Mouse (Mus musculus): ENCODE measurements around the gene Flywch1.

Flywch1 gene

DNA sequence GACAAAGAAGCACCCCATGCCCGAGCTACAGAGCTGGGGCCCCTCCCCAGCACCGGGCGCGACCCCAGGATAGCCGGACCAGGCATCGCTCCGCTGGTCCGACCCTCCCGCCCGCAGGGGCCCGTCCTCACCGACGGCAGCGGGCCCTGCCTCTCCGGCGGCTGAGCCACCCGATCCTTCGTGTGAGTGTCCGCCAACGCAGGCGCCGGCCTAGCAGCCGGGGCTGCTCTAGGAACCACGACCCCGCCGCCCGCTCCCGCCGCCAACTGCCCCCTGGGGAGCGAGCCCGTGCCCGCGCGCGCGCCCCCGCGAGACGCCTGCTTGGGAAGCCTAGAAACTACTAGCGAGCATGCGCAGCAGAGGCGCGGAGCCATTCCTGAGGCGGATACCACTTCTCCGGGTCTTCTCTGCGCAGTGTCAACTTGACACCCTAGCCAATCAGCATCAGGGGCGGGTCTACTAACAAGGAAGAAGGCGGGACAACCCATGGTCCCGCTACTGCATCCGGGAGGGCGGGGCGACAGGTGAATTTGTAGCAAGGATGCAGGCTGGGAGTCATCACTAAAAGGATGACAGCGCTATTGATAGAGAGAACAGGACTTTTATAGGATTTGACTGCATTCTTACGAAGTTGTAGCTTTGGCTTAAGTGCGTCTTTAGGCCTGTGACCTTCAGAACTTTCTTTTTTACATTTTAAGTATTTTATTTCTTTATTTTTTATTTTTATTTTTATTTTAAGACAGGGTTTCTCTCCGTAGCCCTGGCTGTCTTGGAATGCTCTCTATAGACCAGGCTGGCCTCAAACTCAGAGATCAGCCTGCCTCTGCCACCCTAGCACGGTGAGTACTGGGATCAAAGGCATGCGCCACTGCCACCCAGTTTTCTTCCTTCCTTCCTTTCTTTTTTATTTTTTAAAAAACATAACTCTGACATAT is at the start of gene Flywch1:
Gene Flywch1, minus strand, starts transcription at position 319 of the 935 bp plus-strand sequence.
- DNase-seq (ENCODE audit: low spot score in 2 of 2): peak; percentile 98 to 99

DNA sequence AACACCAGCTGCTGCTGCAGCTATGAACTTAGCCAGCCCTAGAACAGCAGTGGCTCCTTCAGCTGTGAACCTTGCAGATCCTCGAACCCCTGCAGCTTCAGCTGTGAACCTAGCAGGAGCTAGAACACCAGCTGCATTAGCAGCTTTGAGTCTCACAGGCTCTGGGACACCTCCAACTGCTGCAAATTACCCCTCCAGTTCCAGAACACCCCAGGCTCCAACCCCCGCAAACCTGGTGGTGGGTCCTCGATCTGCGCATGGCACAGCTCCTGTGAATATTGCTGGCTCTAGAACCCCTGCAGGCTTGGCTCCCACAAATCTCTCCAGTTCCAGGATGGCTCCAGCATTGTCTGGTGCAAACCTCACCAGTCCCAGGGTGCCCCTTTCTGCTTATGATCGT is 49.3 kb upstream of the Flywch1 start:
- no peak for DNase-seq (ENCODE audit: low spot score in 2 of 2)

DNA sequence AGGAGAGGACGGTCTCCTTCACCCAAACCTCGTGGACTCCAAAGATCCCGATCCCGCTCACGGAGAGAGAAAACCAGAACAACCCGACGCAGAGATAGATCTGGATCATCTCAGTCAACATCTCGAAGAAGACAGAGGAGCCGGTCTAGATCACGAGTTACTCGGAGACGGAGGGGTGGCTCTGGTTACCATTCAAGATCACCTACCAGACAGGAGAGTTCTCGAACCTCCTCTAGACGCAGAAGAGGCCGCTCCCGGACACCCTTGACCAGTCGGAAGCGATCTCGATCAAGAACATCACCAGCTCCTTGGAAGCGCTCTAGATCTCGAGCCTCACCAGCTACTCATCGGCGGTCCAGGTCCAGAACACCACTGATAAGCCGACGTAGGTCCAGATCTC is 47.8 kb upstream of the Flywch1 start:
- no peak for DNase-seq (ENCODE audit: low spot score in 2 of 2)

DNA sequence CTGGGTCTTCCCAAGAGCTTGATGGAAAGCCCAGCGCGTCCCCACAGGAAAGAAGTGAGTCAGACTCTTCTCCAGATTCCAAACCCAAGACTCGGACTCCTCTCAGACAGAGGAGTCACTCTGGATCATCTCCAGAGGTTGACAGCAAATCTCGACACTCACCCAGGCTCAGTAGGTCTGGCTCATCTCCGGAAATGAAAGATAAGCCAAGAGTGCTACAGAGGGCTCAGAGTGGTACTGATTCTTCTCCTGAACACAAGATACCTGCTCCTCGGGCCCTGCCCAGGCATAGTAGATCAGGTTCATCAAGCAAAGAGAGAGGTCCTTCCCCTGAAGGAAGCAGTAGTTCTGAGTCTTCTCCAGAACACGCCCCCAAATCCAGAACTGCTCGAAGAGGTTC is 47.2 kb upstream of the Flywch1 start:
- no peak for DNase-seq (ENCODE audit: low spot score in 2 of 2)

DNA sequence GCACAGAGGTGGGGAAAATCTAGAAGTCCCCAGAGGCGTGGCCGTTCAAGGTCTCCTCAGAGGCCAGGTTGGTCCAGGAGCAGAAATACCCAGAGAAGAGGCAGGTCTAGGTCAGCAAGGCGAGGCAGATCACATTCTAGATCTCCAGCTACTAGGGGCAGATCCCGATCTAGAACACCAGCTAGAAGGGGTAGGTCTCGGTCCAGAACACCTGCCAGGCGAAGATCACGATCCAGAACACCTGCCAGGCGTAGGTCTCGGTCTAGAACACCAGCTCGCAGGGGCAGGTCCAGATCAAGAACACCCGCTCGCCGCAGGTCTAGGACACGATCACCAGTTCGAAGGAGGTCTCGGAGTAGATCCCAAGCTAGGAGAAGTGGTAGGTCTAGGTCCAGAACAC is 44.2 kb upstream of the Flywch1 start:
- no peak for DNase-seq (ENCODE audit: low spot score in 2 of 2)

DNA sequence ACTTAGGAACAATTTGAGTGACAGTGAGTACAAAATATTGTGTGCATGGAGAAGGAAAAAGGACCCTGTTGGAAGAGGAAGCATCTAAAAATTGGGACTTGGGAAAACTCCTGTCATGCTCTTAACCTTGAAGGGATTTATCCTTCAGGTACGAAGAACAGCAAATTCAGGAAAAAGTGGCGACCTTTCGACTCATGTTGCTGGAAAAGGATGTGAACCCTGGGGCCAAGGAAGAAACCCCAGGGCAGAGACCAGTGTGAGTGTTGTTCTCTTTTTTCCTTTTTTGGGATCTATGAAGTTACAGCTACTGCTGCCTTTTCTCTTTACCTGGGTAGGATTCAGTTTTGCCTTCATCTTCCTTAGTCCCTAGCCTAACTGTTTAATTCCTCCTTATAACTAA is 36.5 kb upstream of the Flywch1 start:
- no peak for DNase-seq (ENCODE audit: low spot score in 2 of 2)

DNA sequence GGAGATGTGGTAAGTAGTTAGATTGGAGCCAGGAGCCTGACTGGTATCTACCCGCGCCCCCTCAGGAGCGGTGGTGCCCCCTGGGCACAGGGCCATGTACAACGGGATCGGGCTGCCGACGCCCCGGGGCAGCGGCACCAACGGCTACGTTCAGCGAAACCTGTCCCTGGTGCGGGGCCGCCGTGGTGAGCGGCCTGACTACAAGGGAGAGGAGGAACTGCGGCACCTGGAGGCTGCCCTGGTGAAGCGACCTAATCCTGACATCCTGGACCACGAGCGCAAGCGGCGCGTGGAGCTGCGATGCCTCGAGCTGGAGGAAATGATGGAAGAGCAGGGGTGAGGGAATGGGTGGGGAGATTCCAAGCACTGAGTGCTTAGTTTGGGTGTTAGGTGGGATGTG is 35.5 kb upstream of the Flywch1 start:
- DNase-seq (ENCODE audit: low spot score in 2 of 2): peak in 1 of 2 experiments; percentile 38

DNA sequence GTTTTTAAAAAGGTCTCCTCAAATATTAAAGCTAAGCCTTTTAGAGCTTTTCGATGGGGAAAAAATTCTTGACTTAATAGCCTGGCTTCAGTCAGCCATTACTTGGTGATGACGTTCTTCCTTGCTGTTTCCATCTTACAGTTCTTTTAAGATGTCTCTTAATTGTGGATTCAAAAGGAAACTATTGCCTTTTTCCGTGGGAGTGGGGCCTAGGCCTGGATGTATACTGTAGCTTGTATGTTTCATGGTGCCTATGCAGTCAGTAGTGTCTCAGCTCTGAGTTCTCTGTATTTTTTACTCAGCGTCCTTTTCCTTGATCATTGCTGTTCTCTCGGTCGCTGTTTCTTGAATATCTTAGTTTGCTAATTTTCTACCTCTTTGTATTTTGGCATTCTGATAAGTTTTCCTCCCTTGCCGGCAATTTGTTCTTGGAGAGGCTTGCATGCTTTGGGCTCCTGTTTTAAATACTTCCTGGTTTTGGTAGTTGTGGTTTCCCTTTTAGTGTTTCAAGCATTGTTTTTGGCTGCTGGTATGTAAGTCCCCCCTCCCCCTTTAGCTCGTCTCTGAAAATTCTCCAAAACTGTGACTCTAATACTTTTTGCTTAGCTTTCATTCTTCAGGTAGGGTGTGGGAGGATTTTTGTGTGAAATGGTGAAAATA is 33.2 kb upstream of the Flywch1 start:
- DNase-seq (ENCODE audit: low spot score in 2 of 2): no peak

DNA sequence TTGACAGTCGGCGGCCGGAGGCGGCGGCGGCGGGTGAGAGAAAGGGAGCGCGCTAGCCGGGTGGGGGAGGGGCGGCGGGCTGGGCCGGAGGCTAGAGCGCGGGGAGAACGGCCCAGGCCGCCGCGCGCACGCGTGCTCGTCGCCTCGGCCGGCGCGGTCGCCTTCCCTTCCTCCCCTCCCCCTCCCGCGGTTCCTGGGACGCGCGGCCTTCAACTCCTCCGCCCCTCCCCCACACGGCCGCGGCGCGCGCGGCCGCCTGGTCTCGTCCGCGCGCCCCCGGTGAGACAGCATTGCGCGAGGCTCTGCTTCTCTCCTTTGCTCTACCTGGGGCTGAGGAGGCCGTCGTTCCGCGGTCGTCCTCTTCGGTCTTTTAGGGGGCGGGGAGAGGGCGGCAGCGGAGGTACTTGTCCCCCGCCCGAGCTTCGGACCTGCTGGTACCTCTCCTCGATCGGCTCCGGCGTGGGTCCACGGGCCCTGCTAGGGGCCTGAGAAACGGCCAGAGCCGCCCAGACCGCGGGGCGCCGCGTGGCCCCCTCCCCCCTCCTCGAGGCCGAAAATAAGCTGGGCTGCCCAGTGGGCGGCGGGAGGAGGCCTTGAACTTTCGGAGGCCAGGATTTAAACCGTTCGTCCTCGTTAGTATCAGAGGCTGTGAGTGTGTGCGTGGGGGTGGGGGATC is 32.1 kb upstream of the Flywch1 start:
- DNase-seq (ENCODE audit: low spot score in 2 of 2): peak in 1 of 2 experiments; percentile 31

DNA sequence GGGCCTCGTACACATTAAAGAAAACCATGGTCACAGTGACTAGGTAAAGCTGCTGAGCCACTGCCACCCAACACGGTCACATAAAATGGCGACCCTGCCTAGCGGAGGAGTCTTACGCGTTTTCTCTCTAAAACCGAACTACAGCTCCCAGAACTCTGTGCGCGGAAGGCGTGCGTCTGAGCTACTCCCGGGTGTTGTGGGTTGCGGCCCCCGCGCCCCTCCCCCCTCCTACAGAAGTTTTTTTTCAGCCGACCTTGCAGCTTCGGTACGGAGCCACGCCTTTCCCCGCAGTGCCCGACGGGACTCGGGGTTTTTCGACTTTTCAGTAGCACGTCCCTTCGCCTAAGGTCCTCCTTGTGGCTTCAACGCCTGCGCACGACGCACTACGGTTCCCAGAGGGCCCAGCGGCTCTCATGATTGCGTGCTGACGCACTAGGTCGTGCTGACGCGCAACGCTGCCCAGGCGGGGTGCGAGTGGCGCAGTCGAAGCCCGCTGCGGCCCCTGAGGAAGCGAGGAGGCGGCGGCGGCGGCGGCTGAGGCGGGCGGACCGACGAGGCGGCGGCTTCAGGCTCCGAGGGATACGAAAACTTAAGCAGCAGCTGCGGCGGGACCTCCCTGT is 31.5 kb upstream of the Flywch1 start:
- peak; percentile 98 to 99 for DNase-seq (ENCODE audit: low spot score in 2 of 2)

DNA sequence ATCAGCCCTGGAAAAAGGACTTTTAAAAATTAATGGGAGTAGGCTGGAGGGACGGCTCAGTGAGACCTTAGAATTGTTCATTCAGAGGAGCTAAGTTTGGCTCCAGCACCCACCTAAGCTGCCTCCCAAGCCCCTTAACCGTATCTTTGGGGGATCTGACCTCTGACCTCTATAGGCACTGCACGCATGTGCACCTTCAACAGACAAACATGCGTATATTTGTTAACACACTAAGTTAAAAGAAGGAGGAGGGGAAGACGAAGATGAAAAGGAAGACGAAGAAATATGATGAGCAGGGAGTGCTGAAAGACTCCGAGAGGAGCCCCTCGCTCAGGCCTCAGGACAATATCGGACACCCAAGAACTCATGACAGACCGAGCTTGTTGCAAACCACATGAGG is 30.2 kb upstream of the Flywch1 start:
- DNase-seq (ENCODE audit: low spot score in 2 of 2): no peak

DNA sequence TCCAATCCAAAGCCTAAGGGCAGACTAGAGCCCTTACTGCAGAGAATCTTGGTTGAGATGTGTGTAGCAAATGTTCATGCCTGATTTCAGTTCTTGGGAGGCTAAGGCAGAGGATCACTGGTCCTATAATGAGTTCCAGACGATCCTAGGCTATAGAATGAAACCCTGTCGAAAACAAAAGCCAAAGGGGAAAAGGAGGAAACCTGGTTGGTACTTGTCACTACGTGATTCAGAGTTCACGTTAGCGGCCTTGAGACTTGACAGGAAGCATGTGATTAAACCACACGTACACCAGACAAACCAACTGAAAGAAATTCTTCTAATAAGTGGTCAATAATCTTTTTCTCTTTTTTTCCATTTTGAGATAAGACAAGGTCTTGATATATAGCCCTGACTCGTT is 25.9 kb upstream of the Flywch1 start:
- DNase-seq (ENCODE audit: low spot score in 2 of 2): no peak

DNA sequence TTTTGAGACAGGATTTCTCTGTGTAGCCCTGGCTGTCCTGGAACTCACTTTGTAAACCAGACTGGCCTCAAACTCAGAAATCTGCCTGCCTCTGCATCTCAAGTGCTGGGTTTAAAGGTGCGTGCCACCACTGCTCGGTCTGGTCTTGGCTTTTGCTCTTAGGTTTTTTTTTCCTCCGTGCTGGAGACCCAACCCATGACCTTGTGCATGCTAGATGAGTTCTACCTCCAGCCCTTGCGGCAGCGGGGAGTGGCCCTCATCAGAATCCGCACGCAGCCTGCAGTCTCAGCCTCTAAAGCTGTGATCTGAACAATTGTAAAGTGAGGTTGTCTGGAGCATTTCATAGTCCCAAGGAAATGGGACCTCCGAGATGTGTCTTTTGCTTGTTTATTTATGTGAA is 23.9 kb upstream of the Flywch1 start:
- DNase-seq (ENCODE audit: low spot score in 2 of 2): no peak

DNA sequence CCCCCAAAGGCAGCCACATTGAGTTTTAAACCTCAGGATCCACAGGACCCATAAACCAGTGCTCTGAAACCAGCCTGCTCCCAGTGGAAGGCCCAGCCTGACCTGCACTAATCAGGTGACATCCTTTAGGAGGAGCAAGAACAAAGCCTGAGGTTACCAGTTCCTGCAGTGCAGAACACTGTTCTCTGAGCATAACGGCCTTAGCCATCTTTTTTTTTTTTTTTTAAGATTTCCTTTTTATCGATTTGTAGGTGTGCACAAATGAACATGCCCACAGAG is 19.6 kb upstream of the Flywch1 start:
- no peak for DNase-seq (ENCODE audit: low spot score in 2 of 2)

DNA sequence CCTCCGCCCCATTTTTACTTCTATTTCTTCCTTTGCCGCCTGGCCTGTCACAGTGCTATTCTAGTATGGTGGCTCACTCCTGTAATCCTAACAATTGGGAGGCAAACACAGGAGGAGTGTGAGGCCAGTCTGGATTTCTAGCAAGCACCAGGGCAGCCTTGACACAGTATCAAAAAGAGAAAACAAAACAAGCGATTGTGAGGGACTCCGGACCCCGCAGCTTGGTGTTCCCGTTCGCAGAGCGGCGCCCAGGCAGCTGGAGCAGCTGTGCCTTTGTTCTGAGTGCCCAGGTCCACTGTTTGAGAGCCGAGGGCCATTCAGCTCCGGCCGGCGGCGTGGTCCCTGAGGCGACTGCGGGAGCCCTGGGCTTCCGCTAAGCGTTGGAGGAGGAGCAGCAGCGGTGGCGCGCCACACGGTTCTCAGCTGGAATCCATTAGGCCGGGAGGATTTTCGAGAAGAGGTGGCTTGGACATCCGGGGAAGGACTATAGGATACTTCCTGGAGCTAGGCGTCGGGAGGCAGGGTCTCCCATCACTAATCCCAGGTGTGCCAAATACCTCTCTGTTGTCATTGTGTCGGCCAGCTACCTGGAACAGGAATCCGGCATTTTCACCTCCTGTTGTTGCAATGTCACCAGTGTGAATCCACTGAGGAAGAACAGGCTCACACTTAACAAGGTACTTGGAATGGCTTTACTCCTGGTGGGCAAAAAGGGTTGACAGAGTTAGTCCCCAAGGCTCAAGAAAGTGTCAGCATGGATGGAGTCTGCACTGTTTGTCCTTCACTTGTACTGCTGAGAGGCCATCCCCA is 19.1 kb upstream of the Flywch1 start, which contains the start of gene Srrm2:
Gene Srrm2, plus strand, starts transcription at position 264 of the 810 bp plus-strand sequence.
- peak; percentile 49 to 54 for DNase-seq (ENCODE audit: low spot score in 2 of 2)

DNA sequence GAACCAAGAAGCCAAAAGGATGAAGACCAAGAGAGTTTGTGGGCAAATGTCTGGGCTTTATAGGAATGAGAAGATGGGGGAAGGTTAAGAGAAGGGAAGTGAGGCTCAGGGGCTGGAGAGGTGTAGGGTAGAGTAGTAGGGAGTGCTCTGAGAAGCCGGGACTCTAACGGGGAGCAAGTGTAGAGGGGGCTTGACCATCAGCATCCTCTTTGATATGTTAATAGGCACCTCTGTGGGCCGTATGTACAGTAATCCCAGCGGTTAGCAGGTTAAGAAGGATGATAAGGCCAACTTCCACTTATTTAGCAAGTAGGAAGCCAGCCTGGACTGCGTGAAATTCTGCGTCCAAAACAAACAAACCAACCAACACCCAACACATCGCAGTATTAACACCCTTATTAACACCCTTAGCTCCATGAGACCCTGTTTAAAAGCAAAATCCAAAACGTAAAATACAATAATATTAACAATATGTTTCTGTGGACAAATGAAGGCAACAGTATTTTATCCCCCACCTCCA is 18.4 kb upstream of the Flywch1 start:
- DNase-seq (ENCODE audit: low spot score in 2 of 2): no peak

DNA sequence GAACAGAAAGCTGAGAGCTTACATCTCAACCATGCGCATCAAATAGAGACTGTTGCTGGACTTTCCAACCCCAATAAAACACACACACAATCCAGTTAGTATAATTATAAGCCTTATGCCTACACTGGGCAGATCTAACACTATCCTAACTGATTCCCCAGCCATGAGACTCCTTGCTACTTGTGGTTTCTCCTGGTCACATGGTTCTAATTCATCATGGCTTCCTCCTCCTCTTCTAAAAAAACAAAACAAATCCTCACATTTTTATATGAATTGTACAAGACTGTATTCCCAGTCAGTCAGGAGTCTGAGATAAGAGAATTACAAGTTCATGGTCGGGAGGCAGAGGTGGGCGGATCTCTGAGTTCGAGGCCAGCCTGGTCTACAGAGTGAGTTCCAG is 17.6 kb upstream of the Flywch1 start:
- DNase-seq (ENCODE audit: low spot score in 2 of 2): no peak

DNA sequence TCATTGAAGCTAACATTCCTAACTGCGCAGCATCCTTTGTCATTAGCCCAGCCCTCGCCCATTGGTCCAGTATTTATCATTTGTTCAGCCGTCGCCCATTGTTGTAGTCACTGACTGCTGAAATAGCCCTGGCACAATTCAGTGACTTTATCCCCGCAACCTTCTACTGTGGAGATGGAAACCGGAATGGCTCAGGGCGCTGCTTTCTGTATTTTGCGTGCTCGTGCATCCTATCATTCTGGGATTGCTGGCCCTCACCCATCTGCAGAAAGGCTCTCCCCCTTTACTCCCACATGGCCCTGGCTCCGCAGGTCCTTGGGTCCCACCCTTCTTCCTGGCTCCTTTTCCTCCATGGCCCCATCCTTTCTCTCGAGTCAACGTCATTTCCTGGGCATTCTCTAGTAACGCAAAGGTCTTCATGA is 15.1 kb upstream of the Flywch1 start:
- DNase-seq (ENCODE audit: low spot score in 2 of 2): peak in 1 of 2 experiments; percentile 39

DNA sequence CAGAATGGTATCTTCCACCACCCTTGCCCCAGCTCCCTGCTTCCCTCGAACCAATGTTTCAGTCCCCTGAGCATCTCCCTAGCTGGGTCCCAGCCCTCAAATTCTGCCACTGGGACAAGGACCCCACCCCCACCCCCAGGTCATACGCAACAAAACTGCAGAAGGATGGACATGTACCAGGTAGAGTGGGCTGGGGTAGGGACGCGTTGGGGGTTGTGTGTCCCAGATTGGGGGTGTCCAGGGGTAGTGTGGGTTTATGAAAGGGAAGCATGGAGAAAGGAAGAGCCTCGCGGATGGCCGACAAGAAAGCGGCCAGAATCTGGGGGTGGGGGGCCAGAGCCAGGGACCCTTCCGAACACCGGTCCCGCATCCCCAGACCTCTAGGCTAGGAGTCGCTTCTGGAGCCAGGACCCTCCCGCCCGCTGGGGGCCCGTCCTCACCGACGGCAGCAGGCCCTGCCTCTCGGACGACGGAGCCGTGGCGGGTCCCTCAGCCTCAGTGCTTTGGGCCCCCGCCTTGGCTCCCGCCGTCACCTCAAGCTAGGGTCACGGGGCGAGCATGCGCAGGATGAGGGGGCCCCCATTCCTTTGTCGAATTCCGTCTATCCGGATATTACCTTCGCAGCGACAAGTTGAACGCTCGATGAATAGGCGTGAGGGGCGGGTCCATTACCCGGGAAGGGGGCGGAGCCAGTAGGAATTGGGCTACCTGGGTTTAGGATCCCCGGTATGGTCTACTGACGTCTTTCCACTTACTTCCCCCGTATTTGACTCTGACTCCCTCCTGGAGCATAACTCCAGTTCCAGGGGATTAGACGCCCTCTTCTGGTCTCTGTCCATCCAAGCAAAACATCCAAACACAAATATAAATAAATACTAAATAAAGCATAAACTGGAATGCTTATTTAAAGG is 14.4 kb upstream of the Flywch1 start, which contains the start of gene Flywch2:
Gene Flywch2, minus strand, starts transcription at position 521 of the 911 bp plus-strand sequence.
- DNase-seq (ENCODE audit: low spot score in 2 of 2): peak; percentile 82 to 91

DNA sequence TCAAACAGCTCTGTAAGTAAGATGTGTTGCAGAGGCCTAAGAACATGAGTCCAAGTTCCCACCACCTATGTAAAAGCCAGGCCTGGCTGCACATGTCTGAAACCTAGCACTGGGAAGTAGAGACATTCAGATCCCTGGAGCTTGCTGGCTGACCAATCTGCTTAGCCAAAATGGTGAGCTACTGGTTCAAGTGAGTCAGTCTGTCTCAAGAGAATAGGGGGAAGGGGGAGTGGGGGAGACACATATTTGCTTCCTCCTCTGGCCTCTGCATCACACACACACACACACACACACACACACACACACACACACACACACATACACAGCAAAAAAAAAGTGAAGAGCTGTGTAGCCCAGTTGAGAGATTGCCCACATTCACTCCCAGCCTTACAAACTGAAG is 11.9 kb upstream of the Flywch1 start:
- no peak for DNase-seq (ENCODE audit: low spot score in 2 of 2)

Data from frontal cortex, postnatal 36 days (tissue).